Mouse (Mus musculus) frontal cortex, postnatal 25 days (tissue): ENCODE data around the gene Sntg2.

Source experiments
- DNase-seq, 2 experiments: peaks; one replicate each; pipeline ENCODE4 v3.0.0; 2022; ENCODE audit warnings: low spot score in 2 of 2

Sntg2 gene

DNA sequence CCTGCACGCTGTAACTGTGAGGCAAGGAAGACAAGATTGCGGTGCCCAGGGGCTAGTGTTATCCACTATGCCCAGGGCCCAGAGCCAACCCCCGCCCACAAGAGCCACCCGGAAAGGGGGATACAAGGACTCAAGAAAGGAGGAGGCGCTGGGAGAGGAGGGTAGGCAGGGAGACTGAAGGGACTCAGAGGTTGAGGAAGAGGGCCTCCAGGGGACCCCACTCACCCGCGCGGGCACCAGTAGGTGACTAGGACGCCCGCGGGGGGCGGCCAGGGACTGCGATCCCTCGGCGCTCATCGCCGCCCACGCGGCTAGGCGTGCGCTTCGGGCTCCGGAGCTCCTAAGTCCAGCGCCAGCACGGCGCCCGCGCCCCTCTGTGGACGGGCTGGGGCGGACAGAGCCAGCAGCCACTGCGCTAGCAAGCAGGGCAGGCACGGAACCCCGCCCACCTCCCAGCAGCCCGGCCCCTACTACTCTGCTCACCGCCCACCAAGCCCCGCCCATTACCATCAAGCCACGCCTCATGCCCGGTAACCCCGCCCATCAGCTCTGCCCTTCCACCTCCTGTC, at the start of gene Sntg2:
TSS of gene Sntg2 (minus strand) at position 443 of the 569 bp plus-strand sequence.
- DNase-seq = peak; percentile 35 to 56

DNA sequence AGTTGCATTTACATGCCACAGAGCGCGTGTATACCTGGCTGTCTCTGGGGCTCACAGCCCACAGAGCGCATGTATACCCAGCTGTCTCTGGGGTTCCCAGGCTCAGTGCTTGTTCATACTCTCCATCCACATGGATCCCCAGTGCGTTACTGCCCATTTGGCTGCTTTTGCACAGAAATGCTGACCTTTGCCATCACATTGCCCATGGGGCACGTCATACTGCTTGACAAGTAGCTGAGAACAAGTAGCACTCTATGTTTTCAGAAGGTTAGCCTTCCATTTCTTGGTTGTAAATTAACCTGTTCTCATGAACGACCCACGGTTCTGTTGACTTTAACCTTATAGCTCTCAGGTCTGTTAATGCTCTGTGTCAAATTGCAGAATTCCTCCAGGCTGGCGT, 43.4 kb upstream of the Sntg2 start:
- DNase-seq = no peak

- no peak for DNase-seq
These were observed 42.8 kb upstream of the Sntg2 start for GRCm38 (mm10) chr12:30415981-30416380.

- no peak for DNase-seq
These were observed 29.5 kb upstream of the Sntg2 start for GRCm38 (mm10) chr12:30402651-30403050.

GRCm38 (mm10) chr12:30400531-30400930, 27.4 kb upstream of the Sntg2 start:
- no peak for DNase-seq

GRCm38 (mm10) chr12:30400114-30400513, 26.9 kb upstream of the Sntg2 start:
- DNase-seq = no peak

DNA sequence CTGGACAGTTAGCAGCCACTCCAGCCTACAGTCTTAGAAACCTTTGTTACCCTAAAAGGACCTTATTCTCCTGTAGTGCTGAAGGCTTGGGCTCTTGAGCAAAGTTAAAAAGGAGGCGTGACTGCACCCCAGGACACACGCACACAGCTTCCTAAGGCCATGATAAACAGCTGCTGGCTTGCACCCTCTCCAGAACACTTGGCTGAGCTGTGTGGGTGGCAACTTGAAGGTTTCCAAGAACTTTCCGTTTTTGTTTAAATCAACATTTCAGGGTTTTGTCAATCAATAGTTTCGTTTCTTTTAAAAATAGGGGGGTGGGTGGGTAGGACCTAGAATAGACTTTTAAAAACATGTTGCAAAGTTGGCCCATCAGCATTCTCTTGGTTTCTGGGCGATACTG, 882 bp downstream of the Sntg2 start:
- DNase-seq = no peak

DNA sequence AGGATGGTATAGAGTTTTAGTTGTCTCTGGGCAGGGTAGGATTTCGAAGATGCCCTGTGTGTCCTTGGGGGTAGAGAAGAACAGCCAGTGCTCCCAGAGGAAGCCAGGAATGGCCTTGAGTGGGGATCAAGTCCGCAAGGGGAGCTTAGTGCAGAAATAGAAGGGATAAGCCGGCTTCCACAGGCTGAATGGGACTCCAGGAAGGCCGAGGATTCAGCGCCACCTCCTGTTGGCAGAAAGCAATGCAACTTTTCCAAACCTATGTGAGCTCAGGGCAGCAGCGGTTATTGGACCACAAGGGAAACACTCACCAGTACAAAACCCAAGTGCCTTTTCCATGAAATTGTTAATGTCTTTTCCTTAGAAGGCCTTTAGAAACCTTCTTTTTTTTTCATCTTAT, 3.4 kb downstream of the Sntg2 start:
- DNase-seq = peak; percentile 79 to 84

DNA sequence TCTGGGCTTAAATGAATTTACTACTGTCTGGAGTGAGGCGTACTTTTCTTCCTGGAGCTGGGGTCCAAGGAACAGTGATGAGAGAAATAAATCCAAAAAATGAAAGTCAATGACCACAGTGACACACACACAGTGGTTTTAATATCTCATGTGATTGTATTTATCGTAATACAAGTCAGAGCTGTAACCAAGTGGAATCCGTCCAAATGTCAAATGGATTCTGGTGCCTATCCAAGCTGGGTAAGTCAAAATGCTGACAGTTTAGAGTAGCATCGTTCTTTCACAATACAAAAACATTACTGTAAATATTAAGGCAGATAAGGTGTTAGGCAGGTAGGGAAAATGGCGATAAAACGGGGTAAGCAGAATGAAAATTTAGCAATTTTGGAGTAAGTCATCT, 4.0 kb downstream of the Sntg2 start:
- no peak for DNase-seq

GRCm38 (mm10) chr12:30362306-30362705, 10.9 kb downstream of the Sntg2 start:
- DNase-seq = no peak

GRCm38 (mm10) chr12:30357666-30358065, 15.5 kb downstream of the Sntg2 start:
- DNase-seq = no peak

GRCm38 (mm10) chr12:30352393-30352792, 20.8 kb downstream of the Sntg2 start:
- no peak for DNase-seq

DNA sequence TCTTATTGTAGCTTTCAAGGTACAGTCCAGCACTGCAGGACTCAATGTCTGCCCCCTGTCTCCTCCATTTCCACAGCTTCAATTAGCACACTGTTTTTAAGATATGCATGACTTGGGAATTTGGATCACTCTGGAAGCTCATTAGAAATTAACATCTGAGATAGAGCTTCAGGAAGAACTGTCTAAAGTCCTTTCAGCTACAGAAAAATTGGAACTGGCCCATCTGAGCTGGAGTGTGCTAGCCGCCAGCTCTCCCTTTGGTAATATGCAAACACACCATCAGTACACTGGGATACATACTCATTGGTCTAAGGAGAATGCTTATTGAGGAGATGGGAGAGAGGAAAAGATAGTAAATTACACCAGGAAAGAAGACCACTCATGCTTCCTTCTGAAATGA, 25.1 kb downstream of the Sntg2 start:
- DNase-seq = no peak

DNA sequence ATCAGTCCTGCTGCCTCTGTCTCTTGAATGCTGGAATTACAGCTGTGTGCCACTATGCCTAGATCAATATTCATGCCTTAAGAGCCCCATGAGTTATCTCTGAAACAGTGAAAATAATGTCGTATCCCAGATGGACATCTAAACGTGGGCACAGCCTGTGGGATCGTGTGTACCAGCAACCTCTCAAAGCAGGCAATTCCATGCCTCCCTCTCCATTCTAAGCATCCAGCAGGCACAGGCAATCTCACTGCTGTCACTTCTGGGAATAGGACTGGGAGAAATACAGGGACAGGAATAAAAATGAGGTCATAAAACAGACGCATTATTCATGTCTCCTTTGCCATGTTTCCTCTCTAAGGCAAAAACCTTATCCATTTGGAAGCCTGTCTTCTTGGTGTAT, 25.9 kb downstream of the Sntg2 start:
- no peak for DNase-seq

DNA sequence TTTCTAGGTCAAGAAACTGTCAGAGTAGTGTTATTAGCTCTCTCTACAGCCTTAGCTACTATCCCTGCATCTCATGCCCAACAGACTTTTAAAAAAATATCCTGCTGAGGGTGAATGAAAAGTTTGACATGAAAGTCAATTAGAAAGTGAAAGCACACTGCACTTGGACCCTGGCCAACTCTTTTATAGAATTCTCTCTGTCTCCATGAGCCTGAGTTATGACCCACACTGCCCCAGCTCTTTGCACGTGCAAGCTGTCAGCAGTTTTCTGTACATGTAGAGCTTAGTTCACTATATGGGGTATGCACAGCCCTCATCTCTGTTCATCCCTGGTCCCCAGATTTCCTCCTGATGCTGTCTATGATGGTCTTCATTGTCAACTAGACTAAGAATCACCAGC, 28.4 kb downstream of the Sntg2 start:
- no peak for DNase-seq

DNA sequence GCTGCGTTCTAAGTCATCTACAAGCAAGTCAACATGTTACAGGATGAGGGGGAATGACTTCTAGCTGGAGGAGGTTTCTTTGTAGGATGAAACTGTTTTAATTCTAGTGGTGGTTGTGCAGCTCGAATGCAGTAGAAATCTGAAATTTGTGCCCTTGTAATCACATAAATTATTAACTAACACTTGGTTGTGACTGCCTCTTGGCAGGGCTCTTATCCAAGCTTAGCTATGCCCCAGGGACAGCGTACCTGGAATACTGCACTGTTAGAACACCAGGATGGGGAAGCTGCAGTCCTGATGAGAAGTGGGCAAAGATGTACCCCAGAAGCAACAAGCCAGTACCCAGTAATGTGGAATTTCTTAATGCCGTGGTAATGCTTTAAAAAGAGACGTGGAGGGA, 36.9 kb downstream of the Sntg2 start:
- DNase-seq = no peak

DNA sequence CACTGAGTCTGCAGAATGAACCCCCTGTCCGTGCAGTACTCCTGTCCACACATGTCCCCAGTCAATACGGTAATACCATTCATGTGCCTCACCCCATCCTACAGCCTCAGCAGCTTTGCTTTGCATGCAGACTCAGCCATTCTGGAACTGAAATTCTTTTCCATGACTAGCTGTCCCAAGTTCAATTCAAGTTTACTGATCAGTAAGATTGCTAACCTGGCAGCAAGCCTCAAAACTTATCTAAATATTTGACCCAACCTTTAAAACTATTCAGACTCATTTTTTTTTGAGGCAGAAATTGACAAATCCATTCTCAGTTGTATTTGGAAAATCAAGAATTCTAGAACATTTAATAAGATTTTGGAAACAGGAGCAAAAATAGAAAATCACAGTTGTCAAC, 38.7 kb downstream of the Sntg2 start:
- no peak for DNase-seq

- no peak for DNase-seq
These were observed 55.2 kb downstream of the Sntg2 start for GRCm38 (mm10) chr12:30317971-30318370.

GRCm38 (mm10) chr12:30313021-30313420, 60.2 kb downstream of the Sntg2 start:
- DNase-seq = no peak

DNA sequence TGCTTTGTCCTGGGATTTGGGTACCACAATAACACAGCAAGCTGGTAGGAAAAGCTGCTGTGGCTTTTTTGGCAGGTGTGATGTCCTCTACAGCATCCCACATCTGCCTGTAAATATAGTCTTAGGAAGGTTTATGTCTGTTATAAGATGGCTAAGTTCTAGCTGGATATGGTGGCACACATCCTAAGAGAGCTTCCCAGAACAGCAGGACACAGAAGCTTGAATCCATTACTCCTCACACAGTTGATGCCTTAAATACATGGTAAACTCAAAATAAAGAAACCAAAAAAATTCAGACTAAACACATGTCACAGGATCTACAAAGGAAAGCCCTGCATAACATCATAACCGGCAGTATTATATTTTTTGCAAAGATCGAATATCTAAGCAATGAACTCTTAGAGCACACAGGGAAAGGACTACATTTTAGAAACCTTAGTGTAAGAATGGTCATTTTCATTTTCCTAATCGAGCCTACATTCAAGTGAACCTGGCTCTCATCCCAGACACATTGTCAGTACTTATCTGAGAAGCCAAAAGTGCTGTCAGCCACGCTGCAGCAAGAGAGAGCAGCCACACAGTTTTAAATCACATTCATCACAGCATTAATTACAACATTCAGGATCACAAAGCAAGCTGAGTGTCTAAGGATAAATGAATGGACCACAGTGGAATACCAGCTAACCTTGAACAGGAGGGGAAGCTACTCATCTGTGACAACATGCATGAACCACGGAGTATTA, 64.8 kb downstream of the Sntg2 start:
- DNase-seq = no peak

DNA sequence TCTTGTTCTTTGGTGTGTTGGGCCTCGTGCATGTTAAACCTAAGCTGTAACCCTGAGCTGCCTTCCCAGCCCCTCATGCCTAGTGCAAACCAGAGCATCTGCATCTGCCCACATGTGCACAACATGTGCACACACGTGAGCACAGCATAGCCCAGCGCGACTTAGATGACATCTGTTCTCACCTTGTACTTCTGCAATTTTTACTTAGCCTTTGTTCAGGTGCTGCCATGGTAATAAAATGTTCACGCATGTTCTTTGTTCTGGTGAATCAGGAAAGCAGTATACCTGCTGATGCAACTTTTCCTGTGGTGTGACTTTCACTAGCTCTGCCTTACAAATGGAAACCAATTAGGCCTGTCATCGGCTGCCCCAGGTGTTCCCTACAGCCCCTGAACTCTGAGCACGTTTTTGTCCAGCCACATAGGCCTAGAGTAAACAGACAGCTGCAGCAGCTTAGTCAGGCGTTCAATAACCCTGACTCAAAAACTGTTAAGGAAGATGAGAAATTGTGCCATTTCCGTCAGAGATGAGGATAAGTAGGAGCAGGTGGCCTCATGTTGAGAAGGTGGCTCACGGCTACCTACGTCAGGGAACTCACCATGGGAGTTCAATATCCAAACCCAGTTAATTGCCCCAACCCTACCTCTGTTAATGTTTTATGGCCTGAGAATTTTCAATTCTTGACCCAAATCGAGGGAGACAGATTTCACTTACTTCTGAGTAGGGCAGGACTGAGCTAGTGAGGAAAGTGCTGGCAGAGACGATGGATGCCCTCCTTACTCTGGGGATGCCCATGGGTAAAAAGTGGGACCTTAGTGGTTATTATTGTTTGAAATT, 80.2 kb downstream of the Sntg2 start:
- DNase-seq = no peak

GRCm38 (mm10) chr12:30286888-30287573, 86.1 kb downstream of the Sntg2 start:
- no peak for DNase-seq
